Mouse (Mus musculus): ENCODE data around the gene Ccdc162.

Gene Ccdc162

GRCm38 (mm10) chr10:41544481-41545190 lies 171.8 kb downstream of the Ccdc162 start:
- in situ Hi-C loops (cut with MboI; ENCODE audit: unreplicated experiment in 2 of 2): no loop called here

GRCm38 (mm10) chr10:41543844-41544243 lies 172.6 kb downstream of the Ccdc162 start:
- in situ Hi-C loops (cut with MboI; ENCODE audit: unreplicated experiment in 2 of 2): no loop called here

- in situ Hi-C loops (cut with MboI; ENCODE audit: unreplicated experiment in 2 of 2): no loop called here
Observed at GRCm38 (mm10) chr10:41543439-41543838, 173.0 kb downstream of the Ccdc162 start.

- in situ Hi-C loops (cut with MboI; ENCODE audit: unreplicated experiment in 2 of 2): no loop called here
Observed at GRCm38 (mm10) chr10:41542057-41542456, 174.4 kb downstream of the Ccdc162 start.

- in situ Hi-C loops (cut with MboI; ENCODE audit: unreplicated experiment in 2 of 2): no loop called here
Observed at GRCm38 (mm10) chr10:41538986-41539385, 177.4 kb downstream of the Ccdc162 start.

GRCm38 (mm10) chr10:41537983-41538330 lies 178.5 kb downstream of the Ccdc162 start:
- in situ Hi-C loops (cut with MboI; ENCODE audit: unreplicated experiment in 2 of 2): no loop called here

- in situ Hi-C loops (cut with MboI; ENCODE audit: unreplicated experiment in 2 of 2): no loop called here
Observed at GRCm38 (mm10) chr10:41537226-41537982, 179.0 kb downstream of the Ccdc162 start.

GRCm38 (mm10) chr10:41536714-41537113 lies 179.7 kb downstream of the Ccdc162 start:
- in situ Hi-C loops (cut with MboI; ENCODE audit: unreplicated experiment in 2 of 2): no loop called here

GRCm38 (mm10) chr10:41535991-41536390 lies 180.4 kb downstream of the Ccdc162 start:
- in situ Hi-C loops (cut with MboI; ENCODE audit: unreplicated experiment in 2 of 2): no loop called here

GRCm38 (mm10) chr10:41529972-41530371 lies 186.5 kb downstream of the Ccdc162 start:
- in situ Hi-C loops (cut with MboI; ENCODE audit: unreplicated experiment in 2 of 2): no loop called here

- in situ Hi-C loops (cut with MboI; ENCODE audit: unreplicated experiment in 2 of 2): no loop called here
Observed at GRCm38 (mm10) chr10:41525696-41526095, 190.7 kb downstream of the Ccdc162 start.

- in situ Hi-C loops (cut with MboI; ENCODE audit: unreplicated experiment in 2 of 2): loop anchor here in 1 of 2 experiments (25.0 kb wide), 2 partner anchors 289 to 764 kb away; partner anchors contain the start of genes Cep57l1, Foxo3 and Sesn1
Observed at GRCm38 (mm10) chr10:41523386-41523785, 193.0 kb downstream of the Ccdc162 start.

- in situ Hi-C loops (cut with MboI; ENCODE audit: unreplicated experiment in 2 of 2): loop anchor here in 1 of 2 experiments (25.0 kb wide), 2 partner anchors 292 to 767 kb away; partner anchors contain the start of genes Cep57l1, Foxo3 and Sesn1
Observed at GRCm38 (mm10) chr10:41520410-41520673, 196.1 kb downstream of the Ccdc162 start.

- in situ Hi-C loops (cut with MboI; ENCODE audit: unreplicated experiment in 2 of 2): loop anchor here (5.0 to 25.0 kb wide), 5 partner anchors 162 to 767 kb away; partner anchors contain the start of genes Cep57l1 (in 2 of the 2), Sesn1 (in 2 of the 2) and Foxo3 (in 1 of the 2)
Observed at GRCm38 (mm10) chr10:41519640-41520409, 196.6 kb downstream of the Ccdc162 start.

GRCm38 (mm10) chr10:41518981-41519618 lies 197.3 kb downstream of the Ccdc162 start, which contains the start of gene Cd164:
TSS of gene Cd164 (plus strand) at chr10:41519414.
- in situ Hi-C loops (cut with MboI; ENCODE audit: unreplicated experiment in 2 of 2): loop anchor here (5.0 to 25.0 kb wide), 5 partner anchors 163 to 768 kb away; partner anchors contain the start of genes Cep57l1 (in 2 of the 2), Sesn1 (in 2 of the 2) and Foxo3 (in 1 of the 2)

GRCm38 (mm10) chr10:41518508-41518980 lies 197.9 kb downstream of the Ccdc162 start:
- in situ Hi-C loops (cut with MboI; ENCODE audit: unreplicated experiment in 2 of 2): loop anchor here (5.0 to 25.0 kb wide), 5 partner anchors 164 to 769 kb away; partner anchors contain the start of genes Cep57l1 (in 2 of the 2), Sesn1 (in 2 of the 2) and Foxo3 (in 1 of the 2)

- in situ Hi-C loops (cut with MboI; ENCODE audit: unreplicated experiment in 2 of 2): loop anchor here (5.0 to 25.0 kb wide), 5 partner anchors 167 to 772 kb away; partner anchors contain the start of genes Cep57l1 (in 2 of the 2), Sesn1 (in 2 of the 2) and Foxo3 (in 1 of the 2)
Observed at GRCm38 (mm10) chr10:41514921-41515320, 201.5 kb downstream of the Ccdc162 start.

- in situ Hi-C loops (cut with MboI; ENCODE audit: unreplicated experiment in 2 of 2): loop anchor here (10.0 to 25.0 kb wide), 4 partner anchors 290 to 773 kb away; partner anchors contain the start of genes Cep57l1 (in 2 of the 2), Sesn1 (in 2 of the 2) and Foxo3 (in 1 of the 2)
Observed at GRCm38 (mm10) chr10:41514301-41514700, 202.1 kb downstream of the Ccdc162 start.

GRCm38 (mm10) chr10:41509160-41509559 lies 207.3 kb downstream of the Ccdc162 start:
- in situ Hi-C loops (cut with MboI; ENCODE audit: unreplicated experiment in 2 of 2): loop anchor here (5.0 to 25.0 kb wide), 8 partner anchors 74 to 854 kb away; partner anchors contain the start of genes Ak9 (in 1 of the 2), Cep57l1 (in 1 of the 2), Fig4 (in 1 of the 2) and Foxo3 (in 1 of the 2)

Data from v-Abl transformed pro-B cells (cell line).